Mouse (Mus musculus) thymus, postnatal 0 days (tissue): ENCODE data around the gene Syde2. TPM values are rescaled to one million over a fixed set of nuclear protein-coding genes. Genes with fewer than 3 reads are reported as not detected.

Source experiments
- DNase-seq: peaks from one replicate; pipeline ENCODE4 v3.0.0-alpha.2; 2015; ENCODE audit warnings: low spot score
- polyA plus RNA-seq: library from polyadenylated mRNA; unstranded; fragments of >200 nt; fragmentation: Nextera tagmentation; extraction: Ambion mirVana; gene quantifications from 2 replicates; pipeline ENCODE4 v1.2.1, GENCODE M21; 2015

Syde2 gene
- polyA plus RNA-seq, result 0.54 and 0.61 TPM in 2 replicates

- DNase-seq, result peak; percentile 71
These were observed at the start of gene Syde2 for GRCm38 (mm10) chr3:145987268-145987969. TSS of gene Syde2 (plus strand) at chr3:145987870.

GRCm38 (mm10) chr3:145938405-145939349, 49.0 kb upstream of the Syde2 start:
- no peak for DNase-seq

- no peak for DNase-seq
These were observed 48.3 kb upstream of the Syde2 start for GRCm38 (mm10) chr3:145939402-145939801.

DNA sequence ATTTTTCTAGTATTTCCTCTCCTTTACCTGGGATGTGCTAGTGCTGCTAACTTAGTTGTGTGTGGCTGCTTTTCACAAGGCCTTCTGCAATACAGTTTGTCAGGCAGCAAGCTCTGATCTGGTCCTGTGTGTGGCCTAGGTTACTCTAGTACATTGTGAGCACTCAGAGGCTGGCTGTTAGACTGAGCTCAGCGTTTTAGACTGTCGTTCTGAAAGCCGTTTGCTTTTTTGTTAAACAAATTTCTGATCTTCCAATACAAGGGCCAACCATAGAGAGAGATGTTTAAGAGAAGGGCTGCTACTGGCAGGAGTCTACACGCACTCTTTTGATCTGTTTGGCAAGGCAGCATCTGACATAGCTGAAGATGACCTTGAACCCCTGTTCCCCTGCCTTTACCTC, 47.7 kb upstream of the Syde2 start:
- DNase-seq, result no peak

DNA sequence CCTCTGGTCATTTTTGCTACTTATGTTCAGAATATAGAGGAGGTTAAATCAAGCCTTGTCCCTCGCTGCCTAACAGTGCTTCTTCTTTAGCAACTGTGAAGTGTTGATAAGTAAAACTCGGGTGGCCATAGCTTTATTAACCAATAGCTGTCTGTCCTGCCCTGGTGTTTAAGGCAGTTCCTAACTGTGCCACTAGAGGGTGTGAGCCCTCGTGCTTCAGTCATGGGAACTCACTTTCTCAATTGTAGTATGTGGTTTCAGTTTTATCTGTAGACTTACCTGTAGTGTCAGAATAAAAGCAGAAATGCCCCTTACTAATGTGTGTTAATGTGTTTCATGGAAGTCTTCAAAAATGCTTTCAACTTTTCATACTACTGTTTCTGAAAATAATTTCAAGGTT, 45.7 kb upstream of the Syde2 start:
- peak; percentile 65 for DNase-seq

GRCm38 (mm10) chr3:145944348-145944747, 43.3 kb upstream of the Syde2 start:
- no peak for DNase-seq

- DNase-seq, result no peak
These were observed 41.8 kb upstream of the Syde2 start for GRCm38 (mm10) chr3:145945904-145946303.

- DNase-seq, result no peak
These were observed 41.0 kb upstream of the Syde2 start for GRCm38 (mm10) chr3:145946654-145947053.

DNA sequence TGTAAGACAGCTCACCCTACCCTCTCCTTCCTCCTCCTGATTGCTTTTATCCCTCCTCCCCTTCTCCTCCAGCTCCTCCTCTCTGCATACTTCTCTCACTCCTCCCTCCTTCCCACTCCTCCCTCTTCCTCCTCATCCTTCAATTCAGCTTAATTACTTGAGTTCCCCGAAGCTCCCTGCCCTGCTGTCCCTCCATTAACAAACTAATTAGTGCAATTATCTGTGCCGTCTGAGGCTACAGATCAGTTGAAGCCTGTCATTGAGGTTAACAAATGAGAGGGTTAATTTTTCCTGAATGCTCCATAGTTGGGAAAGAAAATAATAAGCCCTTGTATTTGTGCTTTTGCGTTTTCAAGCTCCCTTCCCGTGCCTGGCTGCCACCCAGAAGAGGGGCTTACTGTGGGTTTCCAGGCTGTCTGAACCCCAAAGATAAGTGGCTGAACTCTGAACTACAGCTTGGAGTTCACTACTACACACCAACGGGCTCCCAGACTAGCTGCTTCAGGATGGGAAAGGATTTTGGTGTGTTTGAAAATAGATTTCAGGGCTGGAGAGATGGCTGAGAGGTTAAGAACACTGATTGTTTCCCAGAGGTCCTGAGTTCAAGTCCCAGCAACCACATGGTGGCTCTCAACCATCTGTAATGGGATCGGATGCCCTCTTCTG, 40.0 kb upstream of the Syde2 start:
- DNase-seq, result no peak

DNA sequence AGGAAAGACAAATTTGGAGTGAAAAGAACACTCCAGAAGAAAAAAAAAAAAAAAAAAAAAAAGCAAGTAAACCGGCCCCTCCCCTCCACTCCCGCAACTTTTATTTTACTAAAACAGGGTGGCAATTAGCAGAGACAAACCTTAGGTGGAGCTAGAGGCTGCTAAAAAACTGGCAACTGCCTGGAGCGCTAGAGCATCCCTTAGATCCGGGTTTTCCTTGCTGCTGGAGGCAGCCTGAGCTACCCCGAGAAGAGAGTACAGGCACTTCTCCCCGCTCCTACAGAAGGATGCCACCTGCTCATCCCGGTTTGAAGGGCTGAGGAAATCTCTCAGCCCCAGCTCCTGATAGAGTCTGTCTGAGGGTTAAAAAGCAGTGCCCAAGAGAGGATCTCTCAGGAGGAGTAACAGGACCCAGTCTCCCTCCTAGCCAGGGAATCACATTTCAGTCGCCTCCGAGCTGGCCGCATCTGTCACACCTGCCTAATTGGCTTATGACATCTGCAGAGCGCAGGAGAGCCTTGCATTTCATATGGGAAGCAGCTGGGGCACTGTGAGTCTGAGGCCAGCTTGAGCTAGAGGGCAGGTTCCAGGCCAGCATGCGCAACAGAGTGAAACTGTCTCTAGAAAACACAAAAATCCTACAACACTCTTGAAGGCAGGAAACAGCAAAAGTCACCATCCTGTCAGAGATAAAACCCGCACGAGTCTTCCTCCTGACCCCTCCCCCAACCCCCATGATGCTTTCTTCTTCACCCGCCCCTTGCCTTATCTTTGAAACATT, 37.4 kb upstream of the Syde2 start:
- DNase-seq, result peak; percentile 60

DNA sequence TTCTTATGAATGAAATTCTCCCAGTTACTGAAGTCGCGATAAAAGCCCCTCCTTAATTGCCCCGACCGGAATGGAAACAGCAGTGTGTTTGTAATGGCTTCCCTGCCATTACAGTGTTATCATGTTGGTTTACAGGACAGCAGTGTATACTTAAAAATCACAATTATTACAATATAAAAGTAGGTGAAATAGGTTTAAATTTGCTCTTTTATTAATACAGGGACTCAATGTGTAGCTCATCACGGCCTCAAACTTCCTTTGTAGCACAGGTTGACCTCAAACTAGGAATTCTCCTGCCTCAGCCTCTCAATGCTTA, 36.9 kb upstream of the Syde2 start:
- no peak for DNase-seq

DNA sequence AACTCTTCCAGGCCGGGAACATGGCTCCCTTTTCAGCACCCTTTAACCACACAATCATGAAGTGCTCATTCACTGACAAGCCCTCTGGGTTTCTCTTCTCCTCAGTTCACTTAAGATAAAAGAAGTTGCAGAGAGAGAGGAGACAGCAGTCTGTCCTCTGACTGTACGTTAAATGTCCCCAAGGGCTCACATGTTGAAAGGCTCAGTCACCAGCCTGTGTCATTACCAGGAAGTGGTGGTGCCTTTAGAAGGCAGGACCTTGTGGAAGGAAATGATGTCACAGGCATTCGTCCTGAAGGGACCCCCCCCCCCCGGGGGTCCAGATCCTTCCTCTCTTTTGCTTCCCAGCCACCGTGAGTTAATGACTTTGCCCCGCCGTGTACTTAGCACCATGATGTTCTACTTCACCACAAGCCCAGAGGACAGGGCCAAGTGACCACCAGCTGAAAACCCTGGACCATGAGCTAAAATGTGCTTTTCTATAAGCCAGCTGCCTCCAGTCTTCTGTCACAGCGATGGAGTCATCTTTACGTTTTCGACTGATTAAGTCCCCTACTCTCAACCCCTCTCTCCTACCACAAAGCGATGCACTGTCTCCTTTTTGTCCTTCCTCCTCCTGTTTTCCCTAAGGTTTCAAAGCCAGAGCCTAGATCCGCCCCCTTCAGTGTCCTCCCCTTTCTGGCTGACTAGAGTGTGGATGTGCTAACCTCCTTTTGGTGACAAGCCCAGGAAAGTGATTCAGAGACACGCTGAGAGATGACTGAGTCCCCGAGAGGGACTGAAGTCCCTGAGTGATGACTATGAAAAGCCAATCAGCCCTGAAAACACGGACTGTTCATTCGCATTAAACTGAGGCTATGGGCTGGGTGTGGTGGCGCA, 36.1 kb upstream of the Syde2 start:
- DNase-seq, result peak; percentile 43

GRCm38 (mm10) chr3:145952945-145953344, 34.7 kb upstream of the Syde2 start:
- no peak for DNase-seq

DNA sequence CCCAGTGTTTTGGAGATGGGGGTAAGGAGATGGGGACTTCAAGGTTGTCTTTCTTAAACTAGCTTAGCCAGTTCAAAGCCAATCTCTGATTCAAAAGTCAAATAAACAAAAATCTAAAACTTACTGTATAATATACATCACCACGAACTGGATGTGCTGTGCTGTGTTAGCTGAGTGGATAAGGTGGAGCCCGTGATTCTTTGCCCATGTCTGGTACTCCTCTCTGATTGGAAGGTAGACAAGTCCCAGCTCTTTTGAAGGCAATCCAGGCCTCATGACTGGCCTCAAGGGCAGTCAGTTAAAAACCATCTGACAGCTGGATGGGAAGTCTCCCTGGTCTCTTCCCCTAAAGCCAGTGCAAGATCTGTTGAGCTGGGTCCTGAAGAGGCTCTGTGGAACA, 34.3 kb upstream of the Syde2 start:
- no peak for DNase-seq

DNA sequence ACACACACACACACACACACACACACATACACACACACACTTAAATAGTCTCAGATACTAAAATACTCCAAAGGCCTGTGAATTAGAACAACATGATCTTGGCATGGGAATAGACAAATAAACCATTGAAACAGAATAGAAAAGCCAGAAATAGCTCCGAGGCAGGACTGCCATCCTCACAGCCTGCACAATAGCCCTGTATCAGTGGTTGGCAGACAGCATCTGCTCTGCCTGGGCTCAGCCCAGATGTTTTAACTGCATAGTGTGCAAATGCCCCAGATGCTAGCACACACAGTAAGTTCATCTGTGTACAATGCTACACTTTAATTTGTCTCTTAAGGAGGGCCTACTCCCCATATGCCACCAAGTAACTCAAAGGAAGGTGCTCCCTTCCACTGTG, 27.8 kb upstream of the Syde2 start:
- DNase-seq, result no peak

DNA sequence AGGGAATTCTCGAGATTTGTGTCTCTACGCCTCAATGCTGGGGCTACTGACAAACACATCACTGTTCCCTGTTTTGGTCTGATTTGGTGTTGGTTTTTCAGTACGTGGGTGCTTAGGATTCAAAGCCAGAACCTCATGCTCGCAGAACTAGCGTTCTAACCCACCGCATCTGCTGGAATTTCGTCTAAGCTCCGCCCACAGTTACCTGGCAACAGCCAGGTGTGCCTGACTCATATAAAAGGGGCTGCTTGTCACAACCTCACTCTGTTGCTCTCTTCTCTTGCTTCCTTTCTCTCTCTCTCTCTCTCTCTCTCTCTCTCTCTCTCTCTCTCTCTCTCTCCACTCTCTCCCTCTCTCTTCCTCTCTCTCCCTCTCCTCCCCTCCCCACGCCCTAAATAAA, 25.3 kb upstream of the Syde2 start:
- no peak for DNase-seq

DNA sequence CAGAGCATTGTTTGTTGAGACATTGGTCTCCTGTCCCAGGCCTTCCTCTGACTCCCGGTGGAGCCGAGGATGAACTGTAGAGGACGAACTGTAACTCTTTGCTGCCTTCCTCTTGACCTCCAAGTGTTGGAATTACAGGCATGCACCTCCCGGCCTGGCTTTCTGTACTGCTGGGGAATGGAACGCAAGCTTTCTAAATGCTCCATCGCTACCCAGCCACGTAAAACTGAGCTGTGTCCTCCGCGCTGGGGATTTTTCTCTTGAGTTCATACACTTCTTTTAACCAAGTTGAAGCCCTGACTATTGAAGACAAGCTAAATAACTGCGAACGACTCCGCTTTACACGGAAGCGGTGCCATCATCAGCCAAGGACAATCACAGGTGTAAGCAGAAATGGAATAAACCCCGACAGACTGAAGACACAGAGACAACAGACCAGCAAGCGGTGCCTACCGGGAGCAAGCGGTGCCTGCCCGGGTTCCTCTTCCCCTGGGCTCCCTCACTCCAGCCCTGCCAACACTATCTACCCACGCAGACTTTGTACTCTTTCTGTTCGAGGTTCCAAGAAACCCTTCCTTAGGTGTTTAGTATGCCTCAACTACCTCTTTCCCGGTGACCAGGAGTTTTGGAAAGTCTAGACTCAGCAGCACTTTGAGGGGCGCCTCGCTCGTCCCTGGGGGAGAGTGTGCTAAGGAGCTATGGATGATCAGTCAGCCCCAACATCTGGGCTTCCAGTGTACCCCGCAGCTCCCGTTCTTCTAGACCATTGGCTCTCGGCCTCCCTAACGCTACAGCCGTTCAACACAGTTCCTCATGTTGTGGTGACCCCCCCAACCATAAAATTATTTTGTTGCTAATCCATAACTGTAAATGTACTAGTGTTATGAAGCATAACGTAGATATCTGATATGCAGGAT, 24.3 kb upstream of the Syde2 start:
- DNase-seq, result no peak

DNA sequence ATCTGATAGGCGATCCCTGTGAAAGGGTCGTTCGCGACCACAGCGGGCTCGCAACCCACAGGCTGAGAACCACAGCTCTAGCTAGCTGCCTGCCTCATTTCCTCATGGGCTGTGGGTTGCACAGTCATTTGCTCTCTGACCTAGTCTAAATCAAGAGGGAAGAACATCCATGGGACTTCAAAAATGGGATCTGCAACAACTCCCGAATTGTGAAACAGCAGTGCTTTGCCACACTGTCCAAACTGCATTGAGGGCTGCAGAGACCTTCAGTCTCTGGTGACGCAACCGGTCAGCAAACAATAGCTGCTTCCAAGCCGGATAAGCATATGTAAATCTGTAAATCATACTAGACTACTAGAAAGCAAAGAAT, 23.7 kb upstream of the Syde2 start:
- DNase-seq, result no peak

- DNase-seq, result no peak
These were observed 23.2 kb upstream of the Syde2 start for GRCm38 (mm10) chr3:145964473-145964872.
